Mouse (Mus musculus) spleen, embryonic (tissue): Measurements from ENCODE around the gene BC048403.
"Not testable (repeated sequence)": the region's sequence is repeated elsewhere in the genome, so short reads cannot be mapped to it uniquely, and the experiment has no call there.

Source experiments
- CTCF ChIA-PET: fragments of 350-600 bp; sonication (Branson Sonifier 250); formaldehyde crosslinking; loops from one replicate; lab custom pipeline; 2022; lab: Charles Lee

BC048403 gene

GRCm38 (mm10) chr10:121755822-121756221, 16.1 kb downstream of the BC048403 start:
- CTCF ChIA-PET = no interaction called here

GRCm38 (mm10) chr10:121756677-121757076, 16.9 kb downstream of the BC048403 start:
- CTCF ChIA-PET = no interaction called here

DNA sequence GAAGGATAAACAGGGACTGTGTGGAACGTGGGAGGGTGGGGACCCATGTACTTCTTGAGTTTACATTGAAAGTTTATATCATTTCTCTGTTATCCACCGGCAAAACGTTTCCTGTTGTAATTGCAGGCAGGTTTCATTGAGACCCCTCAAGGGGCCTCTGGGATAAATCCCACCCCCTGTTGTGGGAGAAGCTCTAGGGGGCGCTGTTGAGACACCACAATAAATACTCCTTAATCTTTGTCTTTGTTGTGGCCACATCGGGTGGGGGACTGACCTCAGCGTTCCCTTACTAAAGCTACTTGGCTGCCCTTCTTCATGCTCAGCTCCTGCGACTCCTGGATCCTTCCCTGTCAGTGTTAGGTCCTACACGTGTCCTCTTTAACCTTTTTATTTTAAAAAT, 19.4 kb downstream of the BC048403 start:
- CTCF ChIA-PET = no interaction called here

- CTCF ChIA-PET = no interaction called here
Measured at GRCm38 (mm10) chr10:121762141-121762540, 22.4 kb downstream of the BC048403 start.

DNA sequence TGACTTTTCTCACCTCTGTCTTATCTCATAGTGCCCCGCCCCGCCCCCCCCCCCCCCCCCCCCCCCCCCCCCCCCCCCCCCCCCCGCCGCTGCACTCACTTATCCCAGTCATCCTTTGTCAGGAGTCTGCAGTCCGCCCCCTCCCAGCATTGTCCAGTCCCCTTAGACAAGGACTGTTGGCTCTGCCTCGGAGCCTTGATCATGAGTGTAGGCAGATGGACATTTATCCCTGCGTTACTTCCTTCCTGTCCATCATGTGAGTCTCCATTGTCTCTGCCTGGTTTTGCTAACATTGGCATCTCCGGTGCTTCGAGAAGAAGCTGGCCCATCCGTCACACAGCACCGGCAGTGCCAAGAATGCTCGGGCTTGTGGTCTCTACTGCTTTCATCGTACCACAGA, 23.5 kb downstream of the BC048403 start:
- CTCF ChIA-PET = interaction anchor here (0.6 kb wide), 1 partner anchor 479 kb away, joined by 5 read pairs; no protein-coding TSS in a partner anchor

DNA sequence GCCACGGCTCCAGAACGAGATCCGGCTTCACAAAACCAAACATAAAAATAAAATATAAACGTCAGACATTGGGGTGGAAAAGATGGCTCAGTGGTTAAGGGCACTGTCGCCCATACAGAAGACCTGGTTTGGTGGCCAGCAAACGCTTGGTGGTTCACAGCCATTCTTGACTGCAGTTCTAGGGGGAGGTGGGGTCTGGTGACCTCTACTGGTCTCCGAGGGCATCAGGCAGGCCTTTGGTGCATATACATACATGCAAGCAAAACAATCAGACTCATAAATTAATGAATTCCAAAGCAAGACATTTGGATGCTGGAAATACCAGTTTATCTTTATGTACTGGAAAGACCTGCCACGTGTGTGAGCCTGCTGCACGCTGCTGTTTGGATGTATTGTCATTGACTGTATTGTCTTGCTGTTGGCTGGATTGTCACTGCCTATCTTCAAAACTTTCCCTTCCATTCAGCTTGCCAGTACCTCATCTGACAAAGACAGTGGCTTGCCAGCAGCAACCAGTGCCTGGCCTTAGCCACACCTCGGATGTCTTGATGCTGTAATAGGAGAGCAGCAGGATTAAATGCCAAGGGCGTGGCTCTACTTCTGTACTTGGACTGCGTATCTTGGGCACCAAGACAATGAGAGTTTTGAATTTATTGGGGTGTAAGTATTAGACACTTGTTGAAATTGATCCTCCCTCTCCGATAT, 24.9 kb downstream of the BC048403 start:
- CTCF ChIA-PET = interaction anchor here (1.1 kb wide), 1 partner anchor 355 kb away, joined by 3 read pairs; no protein-coding TSS in a partner anchor

DNA sequence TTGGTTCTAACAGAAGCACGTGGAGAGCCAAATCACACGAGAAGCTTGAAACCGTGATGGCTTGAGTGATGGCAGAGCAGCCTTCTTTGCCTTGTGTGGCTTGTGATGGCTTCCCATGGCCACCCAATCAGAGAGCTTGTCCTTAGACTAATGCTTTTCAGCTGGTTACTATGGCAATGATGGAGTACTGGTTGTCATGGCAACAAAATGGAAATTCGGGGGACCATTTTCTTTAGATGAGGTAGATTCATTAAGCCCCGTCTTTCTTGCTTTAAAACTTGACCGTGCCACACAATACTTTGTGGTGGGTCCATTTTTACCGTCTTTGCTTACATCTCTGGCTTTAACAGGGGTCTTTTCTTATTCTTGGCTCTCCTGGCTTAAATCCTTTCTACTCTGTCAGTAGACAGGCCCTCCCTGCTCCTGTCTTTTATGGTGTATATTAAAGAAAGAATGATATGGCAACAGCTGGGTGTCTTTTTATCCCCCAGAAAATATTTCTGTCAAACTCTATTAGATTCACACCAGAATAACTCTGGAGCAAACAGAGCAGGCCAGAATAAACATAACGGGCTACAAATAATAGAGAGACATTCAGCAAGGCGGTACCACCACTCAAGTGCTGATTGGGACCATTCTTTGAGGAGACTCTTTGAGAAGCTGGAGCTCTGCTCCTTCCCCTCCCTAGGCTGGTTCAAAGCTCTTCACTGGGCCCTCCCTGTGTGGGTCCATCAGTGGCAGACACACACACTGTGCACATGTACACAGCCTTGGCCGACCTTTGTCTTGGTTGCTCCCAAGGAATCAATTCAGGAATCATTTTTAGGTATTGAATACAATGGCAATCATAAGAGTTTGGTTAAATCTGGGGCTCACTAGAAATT, 25.7 kb downstream of the BC048403 start:
- CTCF ChIA-PET = interaction anchor here (1.1 kb wide), 1 partner anchor 356 kb away, joined by 3 read pairs; no protein-coding TSS in a partner anchor

GRCm38 (mm10) chr10:121767295-121767694, 27.6 kb downstream of the BC048403 start:
- CTCF ChIA-PET = not testable (repeated sequence)

DNA sequence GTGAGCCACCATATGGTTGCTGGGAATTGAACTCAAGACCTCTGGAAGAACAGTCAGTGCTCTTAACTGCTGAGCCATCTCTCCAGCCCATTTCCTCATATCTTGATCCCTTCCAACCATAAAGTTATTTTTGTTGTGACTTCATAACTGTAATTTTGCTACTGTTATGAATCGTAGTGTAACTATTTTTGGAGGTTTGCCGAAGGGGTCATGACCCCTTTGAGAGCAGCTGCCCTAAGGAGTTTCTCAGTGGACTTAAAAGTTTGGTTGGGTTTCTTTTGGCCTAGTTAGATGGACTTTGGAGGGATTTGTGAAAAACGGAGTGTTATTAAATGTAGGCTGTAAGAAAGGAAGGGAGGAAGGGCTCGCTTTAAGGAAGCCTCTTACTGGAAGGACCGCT, 30.0 kb downstream of the BC048403 start:
- CTCF ChIA-PET = no interaction called here

GRCm38 (mm10) chr10:121770624-121771577, 31.2 kb downstream of the BC048403 start:
- CTCF ChIA-PET = interaction anchor here (0.5 to 1.4 kb wide), 2 partner anchors 54 to 276 kb away, joined by 3 read pairs; partner anchors contain the start of gene Srgap1

DNA sequence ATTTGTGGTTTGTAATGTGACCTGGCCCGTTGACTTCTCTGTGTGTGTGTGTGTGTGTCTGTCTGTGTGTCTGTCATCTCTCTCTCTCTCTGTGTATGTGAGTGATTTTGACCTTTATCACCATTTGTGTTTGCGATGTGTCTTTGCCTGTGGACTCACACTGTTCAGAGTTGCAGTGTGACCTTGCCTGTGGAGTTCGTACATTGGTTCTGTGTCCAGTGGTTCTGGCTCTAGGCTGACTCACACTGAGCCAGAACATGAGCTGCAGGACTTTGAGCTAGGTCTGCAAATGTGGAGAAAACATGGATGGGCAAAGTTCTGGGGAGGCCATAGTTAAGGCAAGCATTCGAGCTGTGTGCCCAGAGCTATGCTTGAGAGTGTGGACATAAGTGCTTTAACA, 34.1 kb downstream of the BC048403 start:
- CTCF ChIA-PET = no interaction called here

DNA sequence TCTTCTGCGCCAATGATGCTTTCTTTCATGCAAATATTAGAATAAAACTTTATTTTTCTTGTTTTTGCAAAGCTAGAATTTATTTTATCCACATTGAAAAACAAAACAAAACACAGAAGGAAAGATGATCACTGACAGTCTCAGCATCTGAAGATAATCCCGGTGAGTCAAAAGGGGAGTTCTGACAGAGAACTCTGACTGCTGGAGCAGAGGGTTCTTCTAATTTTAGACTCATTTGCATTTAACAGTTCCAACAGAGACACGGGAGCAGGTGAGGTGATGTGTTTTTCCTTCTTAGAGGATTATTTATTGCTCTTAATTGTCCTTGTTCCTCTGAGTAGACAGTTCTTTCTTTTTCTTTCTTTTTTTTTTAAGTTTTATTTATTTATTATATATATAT, 36.3 kb downstream of the BC048403 start:
- CTCF ChIA-PET = no interaction called here

- CTCF ChIA-PET = interaction anchor here (0.7 kb wide), 1 partner anchor 63 kb away, joined by 4 read pairs; no protein-coding TSS in a partner anchor
Measured at GRCm38 (mm10) chr10:121781159-121781558, 41.4 kb downstream of the BC048403 start.

- CTCF ChIA-PET = no interaction called here
Measured at GRCm38 (mm10) chr10:121788536-121788935, 48.8 kb downstream of the BC048403 start.

DNA sequence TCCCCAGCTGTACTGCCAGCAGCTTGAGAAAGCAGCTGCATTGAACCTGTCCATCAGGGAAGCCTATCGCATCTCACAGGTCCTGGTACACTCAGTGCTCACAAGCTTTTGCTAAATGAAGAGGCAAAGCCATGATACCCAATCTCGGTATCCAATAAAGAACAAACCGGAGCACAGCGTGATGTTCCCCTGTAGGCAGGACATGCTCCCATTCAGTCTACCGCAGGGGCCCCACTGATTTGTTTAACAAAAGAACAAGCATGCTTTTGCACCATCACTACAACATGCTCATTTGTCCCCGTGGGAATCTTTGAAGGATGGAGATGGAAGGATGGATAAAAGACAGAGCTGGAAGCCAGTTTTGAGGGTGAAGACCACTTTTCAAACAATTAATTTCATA, 50.3 kb downstream of the BC048403 start:
- CTCF ChIA-PET = no interaction called here

DNA sequence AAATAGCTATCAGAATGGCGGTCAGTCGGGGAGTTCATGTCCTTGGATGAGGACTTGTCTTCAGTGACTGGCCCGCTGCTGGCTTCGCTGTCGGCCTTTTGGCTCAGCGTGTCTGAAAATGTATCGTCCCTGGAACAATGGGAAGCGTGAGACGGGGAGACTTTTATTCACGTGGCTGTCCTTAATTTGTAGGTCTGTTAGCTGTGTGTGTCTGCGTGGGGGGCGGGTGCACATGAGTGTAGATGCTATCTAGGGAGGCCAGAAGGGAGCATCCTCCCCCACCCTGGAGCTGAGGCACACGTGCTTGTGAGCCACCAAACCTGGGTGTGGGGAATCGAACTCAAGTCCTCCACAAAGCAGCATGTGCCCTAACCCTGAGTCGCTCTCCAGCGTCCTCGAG, 52.9 kb downstream of the BC048403 start:
- CTCF ChIA-PET = no interaction called here

GRCm38 (mm10) chr10:121794486-121794885, 54.7 kb downstream of the BC048403 start:
- CTCF ChIA-PET = interaction anchor here (1.2 kb wide), 1 partner anchor 258 kb away, joined by 6 read pairs; no protein-coding TSS in a partner anchor

- CTCF ChIA-PET = no interaction called here
Measured at GRCm38 (mm10) chr10:121796027-121796802, 56.5 kb downstream of the BC048403 start.

DNA sequence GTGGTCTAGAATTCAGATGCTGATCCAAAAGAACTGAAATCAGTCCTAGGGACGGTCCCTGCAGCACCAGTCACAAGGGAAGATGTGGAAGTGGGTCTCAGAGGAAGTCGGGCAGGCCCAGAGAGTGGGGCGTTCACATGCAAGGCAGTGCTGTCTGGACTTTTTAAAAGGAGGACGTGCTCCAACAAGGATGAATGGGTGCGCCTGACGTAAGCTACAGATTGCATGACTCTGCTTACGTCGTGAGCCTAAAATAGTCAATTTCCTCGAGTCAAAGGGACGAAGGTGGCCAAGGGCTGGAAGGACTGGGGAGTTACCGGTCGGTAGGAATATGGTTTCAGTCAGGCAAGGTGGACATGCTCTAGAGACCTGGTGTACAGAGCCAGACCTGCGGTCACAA, 60.3 kb downstream of the BC048403 start:
- CTCF ChIA-PET = no interaction called here
